Mouse (Mus musculus): ENCODE measurements around the gene Siglecg. TPM values are rescaled to one million over a fixed set of nuclear protein-coding genes. Genes with fewer than 3 reads are reported as not detected.

Siglecg gene
- polyA plus RNA-seq, 1 experiment from 2014 or later, result not detected

DNA sequence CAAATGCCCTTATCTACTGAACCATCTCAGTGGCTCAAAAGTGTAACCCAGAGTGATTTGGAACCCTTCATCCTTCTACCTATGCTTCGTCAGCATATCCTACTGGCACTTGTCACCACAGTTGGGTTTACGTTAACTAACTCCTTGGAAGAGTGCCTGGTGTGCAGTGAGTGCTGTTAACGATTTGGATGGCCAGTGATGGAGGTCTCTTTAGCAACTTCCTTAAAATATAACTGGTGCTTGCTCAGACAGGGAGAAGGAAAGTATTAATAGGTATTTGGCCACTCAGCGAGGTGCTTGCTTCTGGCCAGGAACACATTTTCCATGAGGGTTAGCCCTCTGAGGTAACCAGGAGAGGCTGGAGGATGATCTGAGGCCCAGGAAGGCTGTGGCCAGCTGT is 39.8 kb downstream of the Siglecg start:
- Histone ChIP-seq H3K9me3 (no peaks in the 10 kb centered on the region), H3K27me3 (no peaks in the 10 kb centered on the region), H3K36me3 (replicated peaks) (peaks cover 5% of the 10 kb centered on the region), H3K4me3 (replicated peaks) (no peak overlapping the region), H3K4me1 (peaks cover 14% of the 10 kb centered on the region), H3K4me2 (no peak overlapping the region), H3K27ac (no peak overlapping the region), H3K9ac (no peak overlapping the region)
- no peak for ATAC-seq (ENCODE audit: low FRiP score)
- 86% methylated on average over 4 of the region's 4 CpGs for WGBS

GRCm38 (mm10) chr7:43448246-43448645 is 40.2 kb downstream of the Siglecg start:
- Histone ChIP-seq H3K36me3 (replicated peaks) (peaks cover 10% of the 10 kb centered on the region), H3K4me3 (replicated peaks) (no peak overlapping the region), H3K27me3 (no peaks in the 10 kb centered on the region), H3K9me3 (no peaks in the 10 kb centered on the region), H3K4me2 (no peak overlapping the region), H3K9ac (no peak overlapping the region), H3K27ac (no peak overlapping the region), H3K4me1 (peaks cover 11% of the 10 kb centered on the region)
- ATAC-seq (ENCODE audit: low FRiP score), result no peak
- 81% methylated on average over 3 of the region's 3 CpGs for WGBS

- ATAC-seq (ENCODE audit: low FRiP score), result no peak
- Histone ChIP-seq H3K36me3 (replicated peaks) (peaks cover 19% of the 10 kb centered on the region), H3K4me2 (no peak overlapping the region), H3K9ac (no peak overlapping the region), H3K4me3 (replicated peaks) (no peak overlapping the region), H3K27me3 (no peaks in the 10 kb centered on the region), H3K9me3 (no peaks in the 10 kb centered on the region), H3K4me1 (peaks cover 4% of the 10 kb centered on the region), H3K27ac (no peak overlapping the region)
- 96% methylated on average over 2 of the region's 2 CpGs for WGBS
Observed at GRCm38 (mm10) chr7:43449811-43450210, 41.8 kb downstream of the Siglecg start.

GRCm38 (mm10) chr7:43451726-43452125 is 43.7 kb downstream of the Siglecg start:
- ATAC-seq (ENCODE audit: low FRiP score), result no peak
- no peaks in the 10 kb centered on the region for H3K27me3 ChIP-seq
- WGBS, result 95% methylated on average over 11 of the region's 11 CpGs
- H3K36me3 ChIP-seq (replicated peaks), result peaks cover 32% of the 10 kb centered on the region
- H3K4me3 ChIP-seq (replicated peaks), result no peak overlapping the region
- H3K4me2 ChIP-seq, result no peak overlapping the region
- no peaks in the 10 kb centered on the region for H3K9me3 ChIP-seq
- H3K27ac ChIP-seq, result no peak overlapping the region
- H3K4me1 ChIP-seq, result no peaks in the 10 kb centered on the region
- no peak overlapping the region for H3K9ac ChIP-seq

DNA sequence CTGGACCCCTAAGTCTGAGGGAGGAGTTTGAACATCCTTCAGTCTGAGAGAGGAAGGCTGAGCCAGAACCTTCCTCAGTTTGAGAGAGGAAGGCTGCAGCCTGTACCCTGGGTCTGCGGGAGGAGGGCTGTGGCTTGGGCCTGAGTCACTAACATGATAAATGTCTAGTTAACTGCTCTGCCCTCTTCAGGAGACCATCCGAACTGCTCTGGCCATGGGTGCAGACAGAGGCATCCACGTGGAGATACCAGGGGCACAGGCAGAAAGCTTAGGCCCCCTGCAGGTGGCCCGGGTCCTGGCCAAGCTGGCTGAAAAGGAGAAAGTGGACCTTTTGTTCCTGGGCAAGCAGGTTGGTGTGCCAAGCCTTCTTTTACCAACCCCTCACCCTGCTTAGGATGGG is 44.6 kb downstream of the Siglecg start:
- Histone ChIP-seq H3K4me1 (no peaks in the 10 kb centered on the region), H3K9ac (no peak overlapping the region), H3K9me3 (no peaks in the 10 kb centered on the region), H3K27me3 (no peaks in the 10 kb centered on the region), H3K36me3 (replicated peaks) (peaks cover 41% of the 10 kb centered on the region), H3K4me2 (no peak overlapping the region), H3K4me3 (replicated peaks) (no peak overlapping the region), H3K27ac (no peak overlapping the region)
- WGBS, result 39% methylated on average over 4 of the region's 4 CpGs
- no peak for ATAC-seq (ENCODE audit: low FRiP score)

- Histone ChIP-seq H3K4me3 (replicated peaks) (no peak overlapping the region), H3K27ac (no peak overlapping the region), H3K4me1 (no peaks in the 10 kb centered on the region), H3K27me3 (no peaks in the 10 kb centered on the region), H3K9ac (no peak overlapping the region), H3K9me3 (no peaks in the 10 kb centered on the region), H3K4me2 (no peak overlapping the region), H3K36me3 (replicated peaks) (peaks cover 45% of the 10 kb centered on the region)
- 91% methylated on average over 14 of the region's 14 CpGs for WGBS
- no peak for ATAC-seq (ENCODE audit: low FRiP score)
Observed at GRCm38 (mm10) chr7:43453599-43454355, 45.8 kb downstream of the Siglecg start.

- no peak for ATAC-seq (ENCODE audit: low FRiP score)
- no peaks in the 10 kb centered on the region for H3K9me3 ChIP-seq
- peaks cover 45% of the 10 kb centered on the region for H3K36me3 ChIP-seq (replicated peaks)
- H3K9ac ChIP-seq, result no peak overlapping the region
- H3K4me2 ChIP-seq, result no peak overlapping the region
- 90% methylated on average over 6 of the region's 6 CpGs for WGBS
- no peaks in the 10 kb centered on the region for H3K4me1 ChIP-seq
- H3K27me3 ChIP-seq, result no peaks in the 10 kb centered on the region
- no peak overlapping the region for H3K4me3 ChIP-seq (replicated peaks)
- no peak overlapping the region for H3K27ac ChIP-seq
Observed at GRCm38 (mm10) chr7:43454371-43454770, 46.4 kb downstream of the Siglecg start.

DNA sequence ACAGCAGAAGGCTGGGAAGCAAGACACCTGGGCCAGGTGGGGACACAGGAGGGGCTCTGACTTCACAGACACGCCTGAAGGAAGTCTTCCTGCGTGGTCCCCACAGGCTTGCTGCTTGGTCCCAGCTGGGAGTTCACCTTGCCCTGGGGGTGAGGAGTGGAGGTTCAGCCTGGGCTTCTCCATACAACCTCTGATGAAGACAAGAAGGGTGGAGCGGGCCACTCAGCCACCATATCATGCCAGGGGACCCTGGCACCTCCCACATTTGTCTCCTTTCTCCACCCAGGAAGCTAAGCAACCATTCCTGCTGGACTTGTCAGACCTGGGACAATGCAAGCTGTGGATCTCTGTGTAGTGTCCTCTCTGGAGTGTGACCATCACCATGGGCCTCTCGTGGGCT is 54.8 kb downstream of the Siglecg start, which contains the start of gene Vsig10l:
TSS of gene Vsig10l (plus strand) at position 301 of the 400 bp plus-strand sequence.
- H3K27ac ChIP-seq, result no peak within 1 kb of the TSS
- ATAC-seq (ENCODE audit: low FRiP score), result no peak

DNA sequence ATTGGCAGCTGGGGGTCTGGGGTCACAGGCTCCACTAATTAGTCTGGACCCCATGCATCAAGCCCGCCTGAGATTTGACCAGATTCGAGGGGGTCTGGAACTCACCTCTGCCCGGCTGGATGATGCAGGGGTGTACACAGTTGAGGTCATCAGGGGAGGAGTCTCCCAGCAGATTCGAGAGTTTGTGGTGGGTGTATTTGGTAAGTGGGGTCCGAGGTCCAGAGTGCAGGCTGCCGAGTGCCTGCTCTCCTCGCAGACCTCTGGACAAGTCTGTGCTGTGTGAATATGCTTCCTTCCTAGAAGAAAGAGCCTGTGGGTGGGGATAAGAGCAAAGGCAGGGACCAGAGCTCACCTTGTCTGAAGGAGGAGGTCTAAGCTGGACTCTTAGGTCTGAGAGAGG is 56.0 kb downstream of the Siglecg start:
- Histone ChIP-seq H3K9me3 (no peaks in the 10 kb centered on the region), H3K27ac (no peak overlapping the region), H3K4me2 (no peak overlapping the region), H3K27me3 (peaks cover 27% of the 10 kb centered on the region), H3K4me1 (peaks cover 18% of the 10 kb centered on the region), H3K36me3 (replicated peaks) (no peaks in the 10 kb centered on the region), H3K9ac (no peak overlapping the region), H3K4me3 (replicated peaks) (no peak overlapping the region)
- 88% methylated on average over 7 of the region's 7 CpGs for WGBS
- no peak for ATAC-seq (ENCODE audit: low FRiP score)

More for the DNA sequence above, 54.8 kb downstream of the Siglecg start, which contains the start of gene Vsig10l:
- peaks cover 18% of the 10 kb centered on the region for H3K4me1 ChIP-seq
- no peaks in the 10 kb centered on the region for H3K9me3 ChIP-seq
- 69% methylated on average over 4 of the region's 4 CpGs for WGBS
- no peak within 1 kb of the TSS for H3K9ac ChIP-seq
- no peak within 1 kb of the TSS for H3K4me3 ChIP-seq (replicated peaks)
- H3K36me3 ChIP-seq (replicated peaks), result peaks cover 1% of the 10 kb centered on the region; the same call in 1 of the 2 replicates
- H3K27me3 ChIP-seq, result peaks cover 23% of the 10 kb centered on the region
- H3K4me2 ChIP-seq, result no peak within 1 kb of the TSS

- Histone ChIP-seq H3K4me2 (peak overlapping the region; percentile 85), H3K9ac (peak overlapping the region; percentile 47), H3K9me3 (no peaks in the 10 kb centered on the region), H3K4me3 (replicated peaks) (peak overlapping the region; percentile 46), H3K27ac (no peak overlapping the region), H3K27me3 (peaks cover 27% of the 10 kb centered on the region), H3K36me3 (replicated peaks) (no peaks in the 10 kb centered on the region), H3K4me1 (peaks cover 18% of the 10 kb centered on the region)
- peak; percentile 12; the same call in 1 of the 2 replicates for ATAC-seq (ENCODE audit: low FRiP score)
- 6% methylated on average over 35 of the region's 35 CpGs for WGBS
Observed at GRCm38 (mm10) chr7:43464864-43465343, 56.9 kb downstream of the Siglecg start.

DNA sequence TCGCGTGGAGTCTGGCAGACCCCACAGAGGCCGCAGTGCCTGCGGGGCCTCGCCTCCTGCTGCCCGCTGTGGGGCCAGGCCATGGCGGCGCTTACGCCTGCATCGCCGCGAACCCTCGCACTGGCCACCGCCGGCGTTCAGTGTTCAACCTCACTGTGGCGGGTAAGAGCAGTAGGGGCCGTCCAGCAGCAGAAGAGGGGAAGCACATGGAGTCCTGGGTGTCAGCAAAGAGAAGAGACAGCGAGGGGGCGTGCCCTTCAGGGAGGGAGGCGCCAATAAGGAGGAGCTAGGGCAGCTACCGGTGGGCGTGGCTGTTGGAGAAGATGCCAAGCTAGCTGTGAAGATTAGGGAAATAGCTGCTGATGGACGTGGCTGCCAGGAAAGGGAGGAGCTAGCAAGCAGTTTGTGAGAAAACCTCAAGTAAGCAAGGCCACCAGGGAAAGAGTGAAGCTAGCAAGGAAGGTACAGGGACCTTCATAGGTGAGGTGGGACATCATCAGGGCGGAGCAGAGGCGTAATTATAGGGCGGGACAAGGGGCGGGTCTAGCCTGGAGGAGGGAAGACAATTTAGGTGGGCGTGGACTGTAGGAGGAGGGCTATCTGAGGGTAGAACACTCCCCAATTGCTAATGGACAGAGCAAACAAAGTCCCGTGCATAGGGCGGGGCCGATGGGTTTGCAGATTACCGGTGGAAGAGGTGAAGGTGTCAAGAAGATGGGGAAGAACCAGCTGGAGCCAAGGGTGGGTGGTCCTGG is 57.5 kb downstream of the Siglecg start:
- peak overlapping the region; percentile 46 for H3K4me3 ChIP-seq (replicated peaks)
- H3K36me3 ChIP-seq (replicated peaks), result no peaks in the 10 kb centered on the region
- H3K9me3 ChIP-seq, result no peaks in the 10 kb centered on the region
- WGBS, result under 1% methylated on average over 32 of the region's 33 CpGs
- peak; percentile 84 for ATAC-seq (ENCODE audit: low FRiP score)
- H3K27me3 ChIP-seq, result peaks cover 27% of the 10 kb centered on the region
- peak overlapping the region; percentile 47 for H3K9ac ChIP-seq
- H3K27ac ChIP-seq, result no peak overlapping the region
- peaks cover 18% of the 10 kb centered on the region for H3K4me1 ChIP-seq
- H3K4me2 ChIP-seq, result peak overlapping the region; percentile 85

DNA sequence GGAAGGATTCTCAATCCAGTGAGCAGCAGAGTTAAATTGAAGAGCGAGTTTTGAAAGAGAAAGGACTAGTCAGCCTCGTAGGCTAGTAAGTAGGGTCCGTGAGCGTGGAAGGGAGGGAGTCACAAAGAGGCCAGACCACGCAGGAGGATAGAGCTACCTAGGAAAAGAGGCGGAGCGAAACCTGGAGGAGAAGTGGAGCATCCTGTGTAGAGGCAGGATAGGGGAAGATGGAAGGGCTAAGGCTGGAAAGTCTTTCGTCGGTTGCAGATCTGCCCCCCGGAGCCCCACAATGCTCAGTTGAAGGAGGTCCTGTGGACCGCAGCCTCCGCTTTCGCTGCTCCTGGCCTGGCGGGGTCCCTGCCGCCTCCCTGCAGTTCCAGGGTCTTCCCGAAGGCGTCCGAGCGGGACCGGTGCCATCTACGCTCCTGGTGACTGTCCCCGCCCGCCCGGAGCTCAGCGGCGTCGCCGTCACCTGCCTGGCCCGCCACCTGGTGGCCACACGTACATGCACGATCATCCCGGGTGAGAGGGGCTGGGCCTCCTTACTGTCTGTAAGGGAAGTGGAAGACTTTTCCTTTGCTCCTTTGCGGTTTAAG is 58.2 kb downstream of the Siglecg start:
- Histone ChIP-seq H3K4me3 (replicated peaks) (peak overlapping the region; percentile 46), H3K9me3 (no peaks in the 10 kb centered on the region), H3K27ac (no peak overlapping the region), H3K27me3 (peaks cover 27% of the 10 kb centered on the region), H3K4me1 (peaks cover 18% of the 10 kb centered on the region), H3K36me3 (replicated peaks) (no peaks in the 10 kb centered on the region), H3K4me2 (peak overlapping the region; percentile 85), H3K9ac (peak overlapping the region; percentile 40)
- WGBS, result under 1% methylated on average over 33 of the region's 33 CpGs
- ATAC-seq (ENCODE audit: low FRiP score), result peak; percentile 75
